Mouse (Mus musculus): ENCODE measurements at regions not wholly inside any gene's neighbourhood (a gene's known extent, or its start where the extent isn't known, plus 50 kb on each side); places are given as distances from the start of the nearest gene placed in this dataset.

- no peak overlapping the region for H3K27ac ChIP-seq (ENCODE audit: insufficient read depth, low read length)
- TF ChIP-seq CTCF (IDR thresholded peaks at IDR 0.05; ENCODE audit: borderline replicate concordance, insufficient read depth, low read length), result no peak
- TF ChIP-seq POLR2A (IDR thresholded peaks at IDR 0.05; ENCODE audit: low read depth, low read length), result no peak
- H3K4me3 ChIP-seq (ENCODE audit: insufficient read depth, low read length), result no peak overlapping the region
- H3K4me1 ChIP-seq (ENCODE audit: control insufficient read depth, insufficient read depth, low read length), result 0 out of 2 replicates have a peak, but pooled peaks cover 2% of the 10 kb centered on the region
Measured at GRCm38 (mm10) chr14:86450616-86451015, 690.4 kb downstream of the Diaph3 start.

GRCm38 (mm10) chr14:86445139-86445538, 695.9 kb downstream of the Diaph3 start:
- no peak overlapping the region for H3K27ac ChIP-seq (ENCODE audit: insufficient read depth, low read length)
- peaks cover 7% of the 10 kb centered on the region; the same call in 1 of the 2 replicates for H3K4me1 ChIP-seq (ENCODE audit: control insufficient read depth, insufficient read depth, low read length)
- no peak for TF ChIP-seq CTCF (IDR thresholded peaks at IDR 0.05; ENCODE audit: borderline replicate concordance, insufficient read depth, low read length)
- no peak for TF ChIP-seq POLR2A (IDR thresholded peaks at IDR 0.05; ENCODE audit: low read depth, low read length)
- no peak overlapping the region for H3K4me3 ChIP-seq (ENCODE audit: insufficient read depth, low read length)

GRCm38 (mm10) chr14:86443921-86444835, 696.9 kb downstream of the Diaph3 start:
- no peak overlapping the region for H3K4me3 ChIP-seq (ENCODE audit: insufficient read depth, low read length)
- peak overlapping the region; percentile 57; the same call in 1 of the 2 replicates for H3K27ac ChIP-seq (ENCODE audit: insufficient read depth, low read length)
- TF ChIP-seq POLR2A (IDR thresholded peaks at IDR 0.05; ENCODE audit: low read depth, low read length), result no peak
- TF ChIP-seq CTCF (IDR thresholded peaks at IDR 0.05; ENCODE audit: borderline replicate concordance, insufficient read depth, low read length), result no peak
- peaks cover 7% of the 10 kb centered on the region; the same call in 1 of the 2 replicates for H3K4me1 ChIP-seq (ENCODE audit: control insufficient read depth, insufficient read depth, low read length)

GRCm38 (mm10) chr14:86441895-86442679, 698.9 kb downstream of the Diaph3 start:
- peaks cover 5% of the 10 kb centered on the region; the same call in 1 of the 2 replicates for H3K4me1 ChIP-seq (ENCODE audit: control insufficient read depth, insufficient read depth, low read length)
- TF ChIP-seq POLR2A (IDR thresholded peaks at IDR 0.05; ENCODE audit: low read depth, low read length), result no peak
- TF ChIP-seq CTCF (IDR thresholded peaks at IDR 0.05; ENCODE audit: borderline replicate concordance, insufficient read depth, low read length), result no peak
- H3K4me3 ChIP-seq (ENCODE audit: insufficient read depth, low read length), result no peak overlapping the region
- H3K27ac ChIP-seq (ENCODE audit: insufficient read depth, low read length), result no peak overlapping the region

GRCm38 (mm10) chr14:86437383-86437782, 703.7 kb downstream of the Diaph3 start:
- H3K4me1 ChIP-seq (ENCODE audit: control insufficient read depth, insufficient read depth, low read length), result no peaks in the 10 kb centered on the region
- H3K27ac ChIP-seq (ENCODE audit: insufficient read depth, low read length), result no peak overlapping the region
- no peak overlapping the region for H3K4me3 ChIP-seq (ENCODE audit: insufficient read depth, low read length)
- no peak for TF ChIP-seq POLR2A (IDR thresholded peaks at IDR 0.05; ENCODE audit: low read depth, low read length)
- TF ChIP-seq CTCF (IDR thresholded peaks at IDR 0.05; ENCODE audit: borderline replicate concordance, insufficient read depth, low read length), result no peak

- no peaks in the 10 kb centered on the region for H3K4me1 ChIP-seq (ENCODE audit: control insufficient read depth, insufficient read depth, low read length)
- TF ChIP-seq POLR2A (IDR thresholded peaks at IDR 0.05; ENCODE audit: low read depth, low read length), result no peak
- no peak for TF ChIP-seq CTCF (IDR thresholded peaks at IDR 0.05; ENCODE audit: borderline replicate concordance, insufficient read depth, low read length)
- H3K4me3 ChIP-seq (ENCODE audit: insufficient read depth, low read length), result no peak overlapping the region
- H3K27ac ChIP-seq (ENCODE audit: insufficient read depth, low read length), result no peak overlapping the region
Measured at GRCm38 (mm10) chr14:86435345-86435744, 705.7 kb downstream of the Diaph3 start.

- Histone ChIP-seq H3K4me1 (ENCODE audit: control insufficient read depth, insufficient read depth, low read length) (no peaks in the 10 kb centered on the region), H3K27ac (ENCODE audit: insufficient read depth, low read length) (no peak overlapping the region), H3K4me3 (ENCODE audit: insufficient read depth, low read length) (no peak overlapping the region)
- TF ChIP-seq POLR2A (IDR thresholded peaks at IDR 0.05; ENCODE audit: low read depth, low read length), result no peak
- no peak for TF ChIP-seq CTCF (IDR thresholded peaks at IDR 0.05; ENCODE audit: borderline replicate concordance, insufficient read depth, low read length)
Measured at GRCm38 (mm10) chr14:86431215-86431816, 709.7 kb downstream of the Diaph3 start.

- Histone ChIP-seq H3K4me1 (ENCODE audit: control insufficient read depth, insufficient read depth, low read length) (no peaks in the 10 kb centered on the region), H3K27ac (ENCODE audit: insufficient read depth, low read length) (no peak overlapping the region), H3K4me3 (ENCODE audit: insufficient read depth, low read length) (no peak overlapping the region)
- TF ChIP-seq CTCF (IDR thresholded peaks at IDR 0.05; ENCODE audit: borderline replicate concordance, insufficient read depth, low read length) (no peak), POLR2A (IDR thresholded peaks at IDR 0.05; ENCODE audit: low read depth, low read length) (no peak)
Measured at GRCm38 (mm10) chr14:86421881-86422280, 719.2 kb downstream of the Diaph3 start.

GRCm38 (mm10) chr14:86419959-86420598, 721.0 kb downstream of the Diaph3 start:
- H3K4me1 ChIP-seq (ENCODE audit: control insufficient read depth, insufficient read depth, low read length), result no peaks in the 10 kb centered on the region
- H3K4me3 ChIP-seq (ENCODE audit: insufficient read depth, low read length), result no peak overlapping the region
- TF ChIP-seq CTCF (IDR thresholded peaks at IDR 0.05; ENCODE audit: borderline replicate concordance, insufficient read depth, low read length), result no peak
- TF ChIP-seq POLR2A (IDR thresholded peaks at IDR 0.05; ENCODE audit: low read depth, low read length), result no peak
- H3K27ac ChIP-seq (ENCODE audit: insufficient read depth, low read length), result no peak overlapping the region

Data from embryonic fibroblast, embryonic 13.5 days (primary cell).